Mouse (Mus musculus) intestine, embryonic 16.5 days (tissue): ENCODE results near the gene Zbed4. TPM values are rescaled to one million over a fixed set of nuclear protein-coding genes. Genes with fewer than 3 reads are reported as not detected.
"Not testable (repeated sequence)": the region's sequence is repeated elsewhere in the genome, so short reads cannot be mapped to it uniquely, and the experiment has no call there.

Experiments used
- ATAC-seq: fragments of 200-750 bp; cut with Nextera tagmentation; 2 replicates; pipeline ENCODE4 v1.8.0; 2017; ENCODE audit warnings: moderate TSS enrichment, moderate library complexity
- H3K27ac ChIP-seq: fragments of 300-500 bp; sonication (generic); 2 replicates; pipeline ENCODE4 v1.5.1; 2014; ENCODE audit warnings: mild to moderate bottlenecking, low read length
- H3K27me3 ChIP-seq: fragments of 300-500 bp; sonication (generic); replicated peaks from 2 replicates; pipeline ENCODE4 v1.6.1; 2014; ENCODE audit warnings: low read length, control low read depth, mixed read lengths; ENCODE audit not compliant: control insufficient read depth, insufficient read depth
- H3K36me3 ChIP-seq: fragments of 300-500 bp; sonication (generic); 2 replicates; pipeline ENCODE4 v1.6.1; 2014; ENCODE audit warnings: low read length, control low read depth; ENCODE audit not compliant: control insufficient read depth, insufficient read depth
- H3K4me1 ChIP-seq: fragments of 300-500 bp; sonication (generic); 2 replicates; pipeline ENCODE4 v1.6.1; 2014; ENCODE audit warnings: low read length, control low read depth, mixed read lengths; ENCODE audit not compliant: control insufficient read depth, insufficient read depth
- H3K4me2 ChIP-seq: fragments of 300-500 bp; sonication (generic); 2 replicates; pipeline ENCODE4 v1.6.1; 2014; ENCODE audit warnings: low read depth, low read length, control low read depth
- H3K4me3 ChIP-seq: fragments of 300-500 bp; sonication (generic); 2 replicates; pipeline ENCODE4 v1.5.1; 2014; ENCODE audit warnings: mild to moderate bottlenecking, low read length
- H3K9ac ChIP-seq: fragments of 300-500 bp; sonication (generic); 2 replicates; pipeline ENCODE4 v1.6.1; 2014; ENCODE audit warnings: low read depth, low read length
- H3K9me3 ChIP-seq: fragments of 300-500 bp; sonication (generic); 2 replicates; pipeline ENCODE4 v1.6.1; 2016; ENCODE audit warnings: low read length, control low read depth; ENCODE audit not compliant: control insufficient read depth
- WGBS: fragments of 180-500 bp; shearing (Covaris S2); extraction: QIAGEN DNeasy Blood & Tissue Kit; methylation state at CpG from one replicate; pipeline ENCODE4 v1.1.7; 2014; 5-methylcytosine and 5-hydroxymethylcytosine counted together
- polyA plus RNA-seq: library from polyadenylated mRNA; unstranded; fragments of >200 nt; fragmentation: Nextera tagmentation; extraction: Ambion mirVana; gene quantifications from 2 replicates; pipeline ENCODE4 v1.2.1, GENCODE M21; 2015

The Zbed4 gene
- polyA plus RNA-seq, 1 experiment from 2014 or later = 11.9 TPM

DNA sequence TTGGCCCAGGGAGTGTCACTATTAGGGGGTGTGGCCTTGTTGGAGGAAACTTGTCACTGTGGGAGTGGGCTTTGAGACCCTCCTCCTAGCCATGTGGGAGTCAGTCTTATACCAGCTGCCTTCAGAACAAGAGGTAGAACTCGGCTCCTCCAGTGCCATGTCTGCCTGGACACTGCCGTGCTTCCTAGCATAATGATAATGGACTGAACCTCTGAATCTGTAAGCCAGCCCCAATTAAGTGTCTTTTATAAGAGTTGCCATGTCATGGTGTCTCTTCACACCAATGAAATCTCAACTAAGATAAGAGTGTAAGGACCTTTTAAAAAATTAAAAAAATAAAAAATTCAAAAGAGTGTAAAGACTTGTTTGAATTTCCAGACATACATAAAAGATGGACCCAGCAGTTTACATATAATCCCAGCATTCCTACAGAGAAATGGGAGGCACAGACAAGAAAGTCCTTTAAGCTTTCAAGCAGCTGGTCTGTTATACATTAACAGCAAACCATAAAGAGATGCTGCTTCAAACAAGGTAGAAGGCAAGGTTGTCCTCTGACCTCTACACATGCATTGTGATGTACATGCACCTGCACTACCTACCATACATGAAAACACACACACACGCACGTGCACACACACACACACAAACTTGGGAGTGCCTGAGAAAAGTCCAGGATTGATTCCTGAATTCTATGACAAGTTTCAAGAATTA, 40.8 kb downstream of the Zbed4 start:
- H3K27me3 ChIP-seq = no peaks in the 10 kb centered on the region
- peak; percentile 92 for ATAC-seq
- H3K4me1 ChIP-seq = 0 out of 2 replicates have a peak, but pooled peaks cover 6% of the 10 kb centered on the region
- 0 out of 2 replicates have a peak overlapping the region, but pooled peaks have one; percentile 23 for H3K27ac ChIP-seq
- no peak overlapping the region for H3K4me2 ChIP-seq
- no peak overlapping the region for H3K9ac ChIP-seq
- WGBS = 67% methylated on average over 4 of the region's 4 CpGs
- H3K4me3 ChIP-seq = no peak overlapping the region
- no peaks in the 10 kb centered on the region for H3K36me3 ChIP-seq
- no peaks in the 10 kb centered on the region for H3K9me3 ChIP-seq

DNA sequence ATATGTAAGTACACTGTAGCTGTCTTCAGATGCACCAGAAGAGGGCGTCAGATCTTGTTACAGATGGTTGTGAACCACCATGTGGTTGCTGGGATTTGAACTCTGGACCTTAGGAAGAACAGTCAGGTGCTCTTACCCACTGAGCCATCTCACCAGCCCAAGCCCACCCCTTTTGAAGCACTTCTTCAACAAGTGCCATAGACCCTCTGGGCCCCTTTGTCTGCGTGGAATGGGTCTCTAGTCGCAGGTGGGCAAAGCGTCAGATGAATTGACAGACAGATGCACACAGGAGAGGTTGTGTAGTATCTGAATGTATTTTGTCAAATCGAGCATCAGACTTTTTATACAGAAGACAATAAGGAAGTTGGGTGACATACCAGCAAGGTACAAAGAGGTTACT, 43.3 kb downstream of the Zbed4 start:
- H3K27me3 ChIP-seq, H3K9me3 ChIP-seq, H3K36me3 ChIP-seq, H3K27ac ChIP-seq, ATAC-seq, H3K9ac ChIP-seq, H3K4me2 ChIP-seq, H3K4me3 ChIP-seq, H3K4me1 ChIP-seq: not testable (repeated sequence)
- WGBS = 94% methylated on average over 4 of the region's 5 CpGs

GRCm38 (mm10) chr15:88799950-88800371, 48.5 kb downstream of the Zbed4 start:
- Histone ChIP-seq H3K27ac (peak overlapping the region; percentile 70), H3K4me2 (peak overlapping the region; percentile 16; the same call in 1 of the 2 replicates), H3K4me1 (no peaks in the 10 kb centered on the region), H3K4me3 (no peak overlapping the region), H3K36me3 (no peaks in the 10 kb centered on the region), H3K9ac (no peak overlapping the region), H3K9me3 (no peaks in the 10 kb centered on the region), H3K27me3 (no peaks in the 10 kb centered on the region)
- whole genome bisulfite sequencing = 59% methylated on average over 11 of the region's 11 CpGs
- peak; percentile 85 for ATAC-seq

- Histone ChIP-seq H3K4me3 (no peak overlapping the region), H3K4me2 (peak overlapping the region; percentile 4; the same call in 1 of the 2 replicates), H3K36me3 (peaks cover 6% of the 10 kb centered on the region), H3K27ac (peak overlapping the region; percentile 61), H3K4me1 (no peaks in the 10 kb centered on the region), H3K9me3 (no peaks in the 10 kb centered on the region), H3K27me3 (no peaks in the 10 kb centered on the region), H3K9ac (no peak overlapping the region)
- peak; percentile 75 for ATAC-seq
- WGBS = 65% methylated on average over 6 of the region's 6 CpGs
These were observed 49.5 kb downstream of the Zbed4 start for GRCm38 (mm10) chr15:88800921-88801354.

DNA sequence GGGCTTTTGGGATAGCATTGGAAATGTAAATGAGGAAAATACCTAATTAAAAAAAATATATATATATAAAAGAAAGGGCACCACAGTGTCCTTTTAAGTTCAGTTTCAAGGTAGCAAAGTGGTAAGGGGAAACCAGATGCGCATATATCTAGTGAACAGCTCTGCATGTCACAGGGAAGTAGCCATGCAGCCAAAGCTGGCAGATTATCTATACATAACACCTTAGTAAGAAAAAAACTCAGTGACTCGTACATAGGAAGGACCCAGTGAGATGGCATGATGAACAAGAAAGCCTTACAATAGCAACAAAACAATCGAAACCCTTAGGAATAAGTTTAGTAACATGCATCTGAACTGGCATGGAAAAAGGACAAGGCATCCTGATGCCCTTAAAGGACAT, 50.4 kb downstream of the Zbed4 start:
- Histone ChIP-seq H3K36me3 (peaks cover 12% of the 10 kb centered on the region), H3K27me3 (no peaks in the 10 kb centered on the region), H3K4me1 (no peaks in the 10 kb centered on the region), H3K9me3 (no peaks in the 10 kb centered on the region), H3K4me2 (no peak overlapping the region), H3K9ac (no peak overlapping the region), H3K4me3 (no peak overlapping the region), H3K27ac (no peak overlapping the region)
- WGBS = 82% methylated on average over 3 of the region's 3 CpGs
- ATAC-seq = no peak

- Histone ChIP-seq H3K27me3 (no peaks in the 10 kb centered on the region), H3K9me3 (no peaks in the 10 kb centered on the region), H3K4me2 (no peak overlapping the region), H3K4me1 (no peaks in the 10 kb centered on the region), H3K36me3 (peaks cover 12% of the 10 kb centered on the region), H3K27ac (no peak overlapping the region), H3K4me3 (no peak overlapping the region), H3K9ac (no peak overlapping the region)
- WGBS = 88% methylated on average over 6 of the region's 6 CpGs
- ATAC-seq = 0 out of 2 replicates have a peak, but pooled peaks have one; percentile 13
These were observed 50.9 kb downstream of the Zbed4 start for GRCm38 (mm10) chr15:88802348-88802747.

DNA sequence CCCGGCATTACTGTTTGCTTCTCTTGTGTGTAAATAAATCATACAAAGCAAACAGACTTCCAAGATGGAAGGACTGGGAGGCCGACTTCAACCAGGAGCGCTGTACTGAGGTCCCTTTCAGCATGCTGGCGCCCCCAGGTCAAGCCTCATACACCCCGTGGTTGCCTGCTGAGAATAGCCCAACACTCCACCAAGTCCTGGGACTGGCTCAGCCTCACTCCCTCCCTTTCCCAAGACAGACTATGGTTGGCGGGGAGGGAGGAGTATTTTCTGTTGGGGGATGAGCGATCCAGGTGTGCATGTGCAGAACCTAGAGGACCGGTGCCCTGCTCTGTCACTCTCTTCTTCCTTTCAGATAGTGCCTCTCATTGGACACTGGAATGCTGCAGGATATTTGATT, 56.7 kb downstream of the Zbed4 start:
- no peak for ATAC-seq
- Histone ChIP-seq H3K27me3 (no peaks in the 10 kb centered on the region), H3K27ac (no peak overlapping the region), H3K9ac (no peak overlapping the region), H3K9me3 (no peaks in the 10 kb centered on the region), H3K36me3 (peaks cover 12% of the 10 kb centered on the region), H3K4me1 (no peaks in the 10 kb centered on the region), H3K4me3 (no peak overlapping the region), H3K4me2 (no peak overlapping the region)
- WGBS = 73% methylated on average over 8 of the region's 8 CpGs

DNA sequence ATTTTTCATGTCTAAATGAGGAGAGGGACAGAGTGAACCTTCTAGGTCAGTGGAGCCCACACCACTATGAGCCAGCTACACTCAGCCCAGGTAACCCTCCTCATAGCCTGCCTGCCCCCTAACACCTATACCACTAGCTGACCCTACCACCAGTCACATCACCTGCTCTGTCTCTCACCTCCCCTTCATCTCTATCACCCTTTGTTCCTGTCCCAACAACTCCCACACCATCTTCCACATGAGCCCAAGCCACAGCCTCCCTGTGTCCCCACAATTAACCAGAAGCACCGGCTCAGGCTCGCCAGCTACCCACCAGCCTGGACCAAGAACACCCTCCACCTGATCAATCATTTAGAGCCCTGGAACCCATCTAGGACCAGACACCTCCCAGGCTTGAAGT, 58.9 kb downstream of the Zbed4 start:
- Histone ChIP-seq H3K36me3 (peaks cover 22% of the 10 kb centered on the region), H3K4me1 (no peaks in the 10 kb centered on the region), H3K27ac (no peak overlapping the region), H3K4me2 (no peak overlapping the region), H3K4me3 (no peak overlapping the region), H3K9ac (no peak overlapping the region), H3K27me3 (no peaks in the 10 kb centered on the region), H3K9me3 (no peaks in the 10 kb centered on the region)
- no peak for ATAC-seq
- 85% methylated on average over 2 of the region's 2 CpGs for WGBS

GRCm38 (mm10) chr15:88813262-88813661, 61.8 kb downstream of the Zbed4 start:
- H3K4me3 ChIP-seq = no peak overlapping the region
- no peak overlapping the region for H3K4me2 ChIP-seq
- no peaks in the 10 kb centered on the region for H3K9me3 ChIP-seq
- WGBS = 90% methylated on average over 3 of the region's 3 CpGs
- H3K9ac ChIP-seq = no peak overlapping the region
- H3K36me3 ChIP-seq = peaks cover 19% of the 10 kb centered on the region
- no peak overlapping the region for H3K27ac ChIP-seq
- ATAC-seq = no peak
- no peaks in the 10 kb centered on the region for H3K27me3 ChIP-seq
- peaks cover under 1% of the 10 kb centered on the region for H3K4me1 ChIP-seq

GRCm38 (mm10) chr15:88813873-88814272, 62.4 kb downstream of the Zbed4 start:
- H3K27me3 ChIP-seq, H3K27ac ChIP-seq, H3K4me1 ChIP-seq, H3K9ac ChIP-seq, H3K4me3 ChIP-seq, H3K4me2 ChIP-seq, H3K9me3 ChIP-seq, ATAC-seq: not testable (repeated sequence)
- 93% methylated on average over 2 of the region's 2 CpGs for WGBS
- peaks cover 19% of the 10 kb centered on the region for H3K36me3 ChIP-seq
